Mouse (Mus musculus) olfactory bulb, adult 2 months (tissue): ENCODE measurements at regions not wholly inside any gene's neighbourhood (a gene's known extent, or its start where the extent isn't known, plus 50 kb on each side); places are given as distances from the start of the nearest gene placed in this dataset.

Source experiments
- H3K27ac ChIP-seq: fragments of 200-500 bp; 2 replicates; pipeline ENCODE4 v1.5.1; 2012; ENCODE audit warnings: low read depth, low read length; ENCODE audit not compliant: insufficient read depth
- H3K4me1 ChIP-seq: fragments of 200-500 bp; 2 replicates; pipeline ENCODE4 v1.6.1; 2012; ENCODE audit warnings: low read length; ENCODE audit not compliant: control insufficient read depth, insufficient read depth
- H3K4me3 ChIP-seq: fragments of 200-500 bp; 2 replicates; pipeline ENCODE4 v1.5.1; 2012; ENCODE audit warnings: mild to moderate bottlenecking, low read depth, low read length, moderate library complexity; ENCODE audit not compliant: insufficient read depth
- CTCF ChIP-seq: fragments of 200-500 bp; IDR thresholded peaks from 2 replicates; pipeline ENCODE4 v1.5.1; 2012; ENCODE audit warnings: low read depth, mild to moderate bottlenecking, low read length, moderate library complexity; ENCODE audit not compliant: insufficient read depth
- POLR2A ChIP-seq: fragments of 200-500 bp; IDR thresholded peaks from 2 replicates; pipeline ENCODE4 v1.6.1; 2012; ENCODE audit warnings: mild to moderate bottlenecking, low read depth, low read length, moderate library complexity; ENCODE audit not compliant: insufficient read depth
- WGBS: fragments of 180-500 bp; shearing (Covaris S2); methylation state at CpG from one replicate; pipeline ENCODE4 v1.1.7; 2018; 5-methylcytosine and 5-hydroxymethylcytosine counted together

DNA sequence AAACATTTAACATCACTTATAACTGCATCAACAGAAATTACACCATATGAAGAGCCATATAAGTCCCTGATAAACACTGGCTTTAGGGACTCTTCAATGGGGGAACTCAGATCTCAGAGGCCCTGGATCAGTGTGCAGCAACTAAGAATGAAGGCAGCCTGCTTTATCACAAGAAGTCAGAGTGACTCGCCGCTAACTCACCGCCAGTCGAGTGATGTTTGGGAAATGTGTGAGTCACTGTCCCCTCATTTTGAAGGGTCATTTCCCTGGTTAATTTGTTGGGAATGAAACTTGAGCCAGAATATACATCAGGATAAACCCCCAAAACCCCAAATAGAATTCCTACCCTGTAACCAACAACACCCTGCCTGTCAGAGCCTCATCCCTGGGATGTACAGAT, 208.5 kb upstream of the Spdye4c start:
- H3K4me1 ChIP-seq = peaks cover 9% of the 10 kb centered on the region
- TF ChIP-seq CTCF (no peak), POLR2A (no peak)
- H3K4me3 ChIP-seq = no peak overlapping the region
- WGBS = 82% methylated on average over 4 of the region's 4 CpGs
- H3K27ac ChIP-seq = no peak overlapping the region

- 33% methylated on average over 10 of the region's 10 CpGs for WGBS
- H3K4me1 ChIP-seq = peaks cover 12% of the 10 kb centered on the region
- TF ChIP-seq POLR2A = no peak
- TF ChIP-seq CTCF = no peak
- H3K27ac ChIP-seq = no peak overlapping the region
- no peak overlapping the region for H3K4me3 ChIP-seq
Measured at GRCm38 (mm10) chr2:128384612-128385011, 206.4 kb upstream of the Spdye4c start.

DNA sequence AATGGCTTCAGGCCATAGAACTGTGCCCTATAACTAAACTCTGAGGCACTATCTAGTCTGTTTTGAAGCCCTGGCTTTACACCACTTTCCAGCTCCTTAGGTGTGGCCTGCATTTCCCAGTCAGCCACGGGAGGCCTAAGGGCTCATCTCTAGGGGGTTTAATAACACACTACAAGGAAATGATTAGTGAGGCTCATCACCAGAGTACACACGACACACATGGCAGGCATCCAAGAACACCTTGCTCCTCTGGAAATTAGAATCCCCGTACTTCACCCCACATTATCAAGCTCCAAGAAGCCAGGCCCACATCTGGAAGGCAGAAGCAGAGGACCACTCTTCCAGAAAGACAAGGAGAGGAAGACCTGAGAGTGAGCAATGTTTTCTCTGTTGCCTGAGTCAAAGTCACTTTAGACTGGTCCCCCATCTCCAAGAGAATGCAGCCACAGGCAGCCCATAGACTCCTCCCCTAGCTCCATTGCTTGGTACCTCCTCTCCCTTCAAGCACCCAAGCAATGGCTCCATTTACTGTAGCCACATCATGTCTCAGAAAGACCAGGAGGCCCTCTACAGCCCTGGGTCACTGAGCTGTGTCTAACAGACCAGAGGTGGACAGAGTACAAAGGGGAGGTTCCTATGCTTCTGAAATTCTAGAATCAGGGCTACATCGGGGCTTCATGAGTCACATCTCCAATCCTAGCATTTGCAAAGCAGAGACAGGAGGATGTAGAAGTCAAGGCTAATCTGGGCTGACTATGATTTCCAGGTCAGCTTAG, 204.0 kb upstream of the Spdye4c start:
- H3K4me1 ChIP-seq = peaks cover 12% of the 10 kb centered on the region
- 71% methylated on average over 4 of the region's 4 CpGs for WGBS
- H3K27ac ChIP-seq = no peak overlapping the region
- no peak for TF ChIP-seq POLR2A
- TF ChIP-seq CTCF = no peak
- no peak overlapping the region for H3K4me3 ChIP-seq

DNA sequence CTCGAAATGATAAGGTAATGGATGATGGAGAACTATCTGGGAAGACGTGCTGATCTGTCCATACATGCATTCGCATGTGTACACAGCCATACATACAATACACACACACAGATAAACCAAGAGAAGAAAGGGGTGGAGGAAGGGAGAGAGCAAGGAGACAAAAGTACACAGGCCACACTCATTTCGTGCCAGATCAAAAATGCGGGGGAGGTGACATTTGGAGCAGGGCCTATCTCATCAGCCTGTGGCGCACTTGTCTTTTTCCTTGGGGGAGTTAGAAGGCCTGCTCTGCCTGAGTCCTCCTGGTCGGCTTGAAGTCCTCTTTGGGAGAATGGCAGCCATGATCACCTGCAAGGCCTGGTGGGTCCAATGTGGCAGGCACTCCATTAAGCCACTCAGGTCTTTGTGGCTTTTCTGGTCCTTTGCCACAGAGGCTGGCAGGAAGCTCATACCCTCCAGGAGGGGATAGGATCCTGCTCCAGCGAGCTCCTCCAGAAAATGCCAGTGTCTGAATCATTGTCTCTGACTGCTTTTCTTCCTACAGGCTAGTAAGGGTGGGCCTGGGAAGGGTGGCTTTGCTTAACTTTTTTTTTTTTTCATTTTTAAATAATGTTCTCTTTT, 203.0 kb upstream of the Spdye4c start:
- no peak overlapping the region for H3K27ac ChIP-seq
- no peak overlapping the region for H3K4me3 ChIP-seq
- H3K4me1 ChIP-seq = peaks cover 12% of the 10 kb centered on the region
- 86% methylated on average over 8 of the region's 8 CpGs for WGBS
- no peak for TF ChIP-seq POLR2A
- TF ChIP-seq CTCF = no peak

- TF ChIP-seq POLR2A (no peak), CTCF (no peak)
- 43% methylated on average over 7 of the region's 7 CpGs for WGBS
- H3K27ac ChIP-seq = no peak overlapping the region
- peaks cover 12% of the 10 kb centered on the region for H3K4me1 ChIP-seq
- no peak overlapping the region for H3K4me3 ChIP-seq
Measured at GRCm38 (mm10) chr2:128388883-128389470, 202.0 kb upstream of the Spdye4c start.

DNA sequence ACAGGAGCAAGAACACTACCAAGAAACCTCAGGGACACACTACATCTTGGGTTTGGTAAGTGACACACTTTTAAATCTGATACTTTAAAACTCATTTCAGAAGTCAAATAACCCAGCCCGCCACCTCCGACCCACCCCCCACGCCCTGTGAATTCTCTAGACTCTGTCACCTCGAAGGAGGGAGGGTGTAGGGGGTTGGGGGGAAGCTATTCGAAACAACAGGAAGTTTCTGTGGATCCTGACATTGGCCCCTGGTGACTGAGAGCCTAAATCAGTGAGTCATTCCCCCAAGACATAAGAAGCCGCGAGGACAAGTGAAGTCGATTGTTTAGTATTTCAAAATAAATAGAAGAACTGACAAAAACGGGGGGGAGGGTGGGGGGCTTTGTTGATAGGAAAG, 198.7 kb upstream of the Spdye4c start:
- no peak overlapping the region for H3K27ac ChIP-seq
- peaks cover 6% of the 10 kb centered on the region; the same call in 1 of the 2 replicates for H3K4me1 ChIP-seq
- H3K4me3 ChIP-seq = no peak overlapping the region
- 58% methylated on average over 9 of the region's 9 CpGs for WGBS
- TF ChIP-seq CTCF (no peak), POLR2A (no peak)

GRCm38 (mm10) chr2:128393401-128393800, 197.6 kb upstream of the Spdye4c start:
- 70% methylated on average over 8 of the region's 8 CpGs for WGBS
- H3K4me3 ChIP-seq = no peak overlapping the region
- peaks cover 2% of the 10 kb centered on the region; the same call in 1 of the 2 replicates for H3K4me1 ChIP-seq
- TF ChIP-seq POLR2A (no peak), CTCF (no peak)
- H3K27ac ChIP-seq = no peak overlapping the region

- Histone ChIP-seq H3K4me1 (no peaks in the 10 kb centered on the region), H3K4me3 (no peak overlapping the region), H3K27ac (no peak overlapping the region)
- WGBS = 90% methylated on average over 5 of the region's 5 CpGs
- no peak for TF ChIP-seq POLR2A
- no peak for TF ChIP-seq CTCF
Measured at GRCm38 (mm10) chr2:128393921-128394320, 197.1 kb upstream of the Spdye4c start.
